Mouse (Mus musculus) bone marrow macrophage, adult 2 months (primary cell): ENCODE data around the gene Fanci.

Source experiments
- CTCF ChIP-seq: IDR thresholded peaks from 2 replicates; pipeline ENCODE4 v1.5.1; 2012; ENCODE audit warnings: low read depth, mild to moderate bottlenecking, low read length, moderate library complexity
- POLR2A ChIP-seq: IDR thresholded peaks from 2 replicates; pipeline ENCODE4 v1.6.1; 2012; ENCODE audit warnings: mild to moderate bottlenecking, low read depth, low read length, borderline replicate concordance

- no peak for TF ChIP-seq POLR2A
- no peak for TF ChIP-seq CTCF
These were observed 81.1 kb downstream of the Fanci start for GRCm38 (mm10) chr7:79472792-79473191.
